Mouse (Mus musculus) gastrocnemius, adult 8-10 months (tissue): ENCODE data around the gene Med22. TPM values are rescaled to one million over a fixed set of nuclear protein-coding genes. Genes with fewer than 3 reads are reported as not detected.
"Not testable (repeated sequence)": the region's sequence is repeated elsewhere in the genome, so short reads cannot be mapped to it uniquely, and the experiment has no call there.

ENCODE experiments used
- DNase-seq, 2 experiments: peaks; one replicate each; pipeline ENCODE4 v3.0.0; 2022; ENCODE audit warnings: low spot score in 2 of 2
- total RNA-seq, 4 experiments: library from RNA; stranded (reverse); gene quantifications; 2 replicates each; pipeline ENCODE4 v1.2.4; 2022

Gene Med22
- total RNA-seq, 4 experiments from 2014 or later, result 13.9 to 18.2 (median 14.5) TPM

GRCm38 (mm10) chr2:26916738-26917137 lies 6.3 kb upstream of the Med22 start:
- no peak for DNase-seq

GRCm38 (mm10) chr2:26915927-26916728 lies 5.7 kb upstream of the Med22 start, which contains the start of the genes Surf2 and Surf1:
Surf2 (plus strand) TSS chr2:26916367.
Surf1 (minus strand) TSS chr2:26916530.
- DNase-seq, result peak; percentile 63 to 66

GRCm38 (mm10) chr2:26914148-26914941 lies 3.9 kb upstream of the Med22 start:
- no peak for DNase-seq

GRCm38 (mm10) chr2:26913416-26914147 lies 3.1 kb upstream of the Med22 start:
- no peak for DNase-seq

- DNase-seq, result no peak
These were observed 1.8 kb upstream of the Med22 start for GRCm38 (mm10) chr2:26912253-26912770.

- peak in 1 of 2 experiments; percentile 42 for DNase-seq
These were observed 703 bp upstream of the Med22 start for GRCm38 (mm10) chr2:26910994-26911765.

GRCm38 (mm10) chr2:26909387-26909784 lies 1.1 kb downstream of the Med22 start:
- DNase-seq, result no peak

GRCm38 (mm10) chr2:26908710-26909386 lies 1.6 kb downstream of the Med22 start:
- no peak for DNase-seq

GRCm38 (mm10) chr2:26907109-26907508 lies 3.4 kb downstream of the Med22 start:
- no peak for DNase-seq

- DNase-seq, result no peak
These were observed 4.0 kb downstream of the Med22 start for GRCm38 (mm10) chr2:26906431-26906830.

- no peak for DNase-seq
These were observed 4.5 kb downstream of the Med22 start for GRCm38 (mm10) chr2:26905936-26906335.

- no peak for DNase-seq
These were observed 7.2 kb downstream of the Med22 start for GRCm38 (mm10) chr2:26903311-26903710.

GRCm38 (mm10) chr2:26902467-26903220 lies 7.8 kb downstream of the Med22 start, which contains the start of gene Surf6:
Surf6 (minus strand) TSS chr2:26902879.
- peak; percentile 87 to 94 for DNase-seq

- DNase-seq, result no peak
These were observed 8.6 kb downstream of the Med22 start for GRCm38 (mm10) chr2:26901834-26902400.

GRCm38 (mm10) chr2:26900731-26901130 lies 9.7 kb downstream of the Med22 start:
- DNase-seq, result no peak

GRCm38 (mm10) chr2:26895898-26896297 lies 14.6 kb downstream of the Med22 start:
- no peak for DNase-seq

GRCm38 (mm10) chr2:26886170-26886569 lies 24.3 kb downstream of the Med22 start:
- DNase-seq, result not testable (repeated sequence)

- DNase-seq, result not testable (repeated sequence)
These were observed 24.9 kb downstream of the Med22 start for GRCm38 (mm10) chr2:26885541-26885940.

- DNase-seq, result no peak
These were observed 31.9 kb downstream of the Med22 start for GRCm38 (mm10) chr2:26878571-26878970.
